Mouse (Mus musculus) embryo, embryonic 11.5 days (tissue): ENCODE measurements around the gene Chrnd.

ENCODE experiments used
- DNase-seq: peaks from one replicate; pipeline ENCODE4 v3.0.0-alpha.2; 2012; ENCODE audit warnings: low read depth, low spot score

The Chrnd gene

GRCm38 (mm10) chr1:87183998-87184750 lies 6.2 kb upstream of the Chrnd start:
- no peak for DNase-seq

GRCm38 (mm10) chr1:87184751-87185139 lies 5.7 kb upstream of the Chrnd start:
- no peak for DNase-seq

GRCm38 (mm10) chr1:87185526-87185925 lies 4.9 kb upstream of the Chrnd start:
- DNase-seq = no peak

DNA sequence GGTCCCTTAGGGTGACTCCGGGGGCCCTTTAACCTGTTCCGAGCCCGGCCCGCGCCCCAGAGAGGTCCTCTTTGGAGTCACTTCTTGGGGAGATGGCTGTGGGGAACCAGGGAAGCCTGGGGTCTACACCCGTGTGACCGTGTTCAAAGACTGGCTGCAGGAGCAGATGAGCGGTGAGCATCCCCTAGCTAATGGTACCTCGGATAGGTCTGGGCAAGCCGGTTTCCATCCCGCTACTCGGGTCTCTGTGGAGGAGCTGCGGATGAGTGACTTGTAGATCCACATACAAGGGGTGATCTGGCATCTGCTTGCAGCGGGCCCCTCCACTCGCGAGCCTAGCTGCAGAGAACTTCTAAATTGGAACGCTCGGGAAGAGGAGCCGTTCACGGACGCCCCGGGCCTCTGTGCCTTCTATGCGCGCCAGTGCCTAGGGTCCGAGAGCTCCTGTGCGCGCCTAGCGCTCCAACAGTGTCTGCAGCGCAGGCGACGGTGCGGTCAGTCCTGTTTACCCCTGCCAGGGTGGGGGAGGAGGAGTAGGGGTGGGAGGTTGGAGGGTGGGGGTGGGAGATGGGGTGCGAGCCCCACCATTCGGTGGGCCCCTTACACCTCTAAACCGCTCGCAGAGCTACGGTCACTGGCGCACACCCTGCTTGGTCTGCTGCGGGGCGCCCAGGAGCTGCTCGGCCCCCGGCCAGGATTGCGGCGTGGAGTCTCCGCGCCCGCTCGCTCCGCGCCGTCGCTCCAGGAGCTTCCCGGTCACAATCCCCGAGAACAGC lies 4.0 kb upstream of the Chrnd start:
- DNase-seq = no peak

DNA sequence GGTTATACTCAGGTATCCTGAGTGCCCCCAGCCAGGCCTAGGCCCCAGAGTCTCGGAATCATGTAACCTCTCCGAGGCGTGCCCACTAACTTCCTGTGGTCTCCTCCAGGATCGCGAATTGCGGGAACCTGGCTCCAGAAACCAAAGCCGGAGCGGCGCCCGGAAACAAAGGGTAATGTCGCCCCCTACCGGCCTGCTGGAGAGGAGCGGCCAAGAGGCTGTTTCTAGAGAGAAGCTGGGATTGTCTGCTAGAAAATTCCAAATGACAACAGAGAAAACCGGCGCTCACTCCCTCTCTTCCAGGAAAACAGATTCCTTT lies 3.4 kb upstream of the Chrnd start:
- peak; percentile 71 for DNase-seq

- DNase-seq = no peak
These were observed 6.9 kb downstream of the Chrnd start for GRCm38 (mm10) chr1:87197296-87197695.

GRCm38 (mm10) chr1:87198119-87199065 lies 8.0 kb downstream of the Chrnd start:
- no peak for DNase-seq

DNA sequence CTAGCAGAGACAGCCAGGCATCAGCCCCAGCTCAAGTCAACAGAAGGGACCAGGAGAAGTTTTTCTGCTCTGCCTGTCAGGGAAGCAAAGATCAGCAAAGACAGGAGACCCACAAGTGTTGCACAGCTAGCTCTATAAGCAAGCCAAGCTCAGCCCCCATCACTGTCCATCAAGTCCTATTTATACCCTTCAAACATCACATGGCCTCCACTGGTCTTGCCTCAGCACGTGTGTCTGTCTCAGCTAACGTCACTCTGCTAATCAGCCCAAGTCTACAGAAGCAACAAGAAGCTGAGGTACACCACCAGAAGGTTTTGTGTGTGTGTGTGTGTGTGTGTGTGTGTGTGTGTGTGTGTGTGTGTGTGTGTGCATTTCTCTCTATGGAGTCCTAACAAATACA lies 10.4 kb downstream of the Chrnd start:
- no peak for DNase-seq

DNA sequence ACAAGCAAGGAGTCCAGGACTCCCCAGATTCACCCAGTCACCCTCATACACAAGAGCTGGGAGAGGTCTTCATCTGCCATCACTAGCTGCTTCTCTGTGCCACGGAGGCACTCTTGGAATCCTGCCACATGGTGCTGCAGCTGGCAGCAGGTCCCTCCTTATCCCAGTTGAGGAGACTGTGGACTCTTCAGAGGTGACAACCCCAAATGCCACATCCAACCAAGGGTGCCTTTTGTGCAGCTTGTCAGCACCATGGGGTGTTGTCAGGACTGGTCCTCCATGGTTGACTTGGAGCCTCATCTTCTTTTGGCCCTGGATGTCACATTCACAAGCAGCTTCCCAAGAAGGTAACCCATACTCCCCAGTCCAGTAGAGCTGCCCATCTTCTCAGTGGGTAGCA lies 11.4 kb downstream of the Chrnd start:
- DNase-seq = no peak

- no peak for DNase-seq
These were observed 13.4 kb downstream of the Chrnd start for GRCm38 (mm10) chr1:87203779-87204178.

GRCm38 (mm10) chr1:87204465-87204864 lies 14.1 kb downstream of the Chrnd start, which contains the start of gene Chrng:
Gene Chrng (plus strand): TSS chr1:87204657.
- no peak for DNase-seq

GRCm38 (mm10) chr1:87205038-87205437 lies 14.6 kb downstream of the Chrnd start:
- DNase-seq = no peak

DNA sequence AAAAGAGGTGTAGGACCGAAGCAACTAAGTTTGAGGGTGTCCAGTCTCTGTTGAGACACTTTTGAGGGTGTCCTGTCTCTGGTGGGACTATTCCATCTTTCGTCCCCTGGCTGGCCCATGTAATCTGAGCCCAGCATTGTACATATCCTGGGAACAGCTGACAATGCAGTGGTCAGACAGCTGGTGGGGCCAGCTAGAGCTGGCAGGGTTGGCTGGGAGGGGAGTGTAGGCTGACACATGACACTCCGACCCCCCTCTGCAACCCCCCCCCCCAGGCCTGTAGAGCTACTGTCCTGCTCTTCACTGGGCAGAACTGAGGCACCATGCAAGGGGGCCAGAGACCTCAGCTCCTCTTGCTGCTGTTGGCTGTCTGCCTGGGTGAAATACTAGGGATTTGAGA lies 15.1 kb downstream of the Chrnd start:
- no peak for DNase-seq

GRCm38 (mm10) chr1:87206339-87206738 lies 15.9 kb downstream of the Chrnd start:
- DNase-seq = no peak

DNA sequence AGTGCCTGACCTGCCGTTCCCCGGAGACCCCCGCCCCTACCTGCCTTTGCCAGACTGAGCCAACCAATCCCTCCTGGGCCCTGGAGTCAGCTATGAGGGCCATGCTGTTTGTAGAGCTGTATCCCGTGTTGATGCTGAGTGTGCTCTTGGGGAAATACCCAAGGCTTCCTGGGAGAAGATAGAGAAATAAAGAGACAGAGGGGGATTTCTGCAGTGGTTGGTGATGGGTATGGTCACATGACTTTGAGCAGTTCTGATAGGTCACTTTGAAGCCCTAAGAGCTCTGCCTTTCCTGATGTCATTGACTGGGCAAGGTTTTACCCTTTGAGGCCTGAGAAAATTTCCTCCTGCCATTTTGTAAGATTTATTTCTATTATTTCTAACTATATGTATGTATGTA lies 21.0 kb downstream of the Chrnd start:
- DNase-seq = no peak

GRCm38 (mm10) chr1:87213735-87214704 lies 23.6 kb downstream of the Chrnd start, which contains the start of gene Eif4e2:
Gene Eif4e2 (plus strand): TSS chr1:87213914.
- peak; percentile 89 for DNase-seq

GRCm38 (mm10) chr1:87214748-87215147 lies 24.3 kb downstream of the Chrnd start:
- DNase-seq = no peak

- no peak for DNase-seq
These were observed 27.5 kb downstream of the Chrnd start for GRCm38 (mm10) chr1:87217938-87218337.

- DNase-seq = no peak
These were observed 35.3 kb downstream of the Chrnd start for GRCm38 (mm10) chr1:87225739-87226138.

DNA sequence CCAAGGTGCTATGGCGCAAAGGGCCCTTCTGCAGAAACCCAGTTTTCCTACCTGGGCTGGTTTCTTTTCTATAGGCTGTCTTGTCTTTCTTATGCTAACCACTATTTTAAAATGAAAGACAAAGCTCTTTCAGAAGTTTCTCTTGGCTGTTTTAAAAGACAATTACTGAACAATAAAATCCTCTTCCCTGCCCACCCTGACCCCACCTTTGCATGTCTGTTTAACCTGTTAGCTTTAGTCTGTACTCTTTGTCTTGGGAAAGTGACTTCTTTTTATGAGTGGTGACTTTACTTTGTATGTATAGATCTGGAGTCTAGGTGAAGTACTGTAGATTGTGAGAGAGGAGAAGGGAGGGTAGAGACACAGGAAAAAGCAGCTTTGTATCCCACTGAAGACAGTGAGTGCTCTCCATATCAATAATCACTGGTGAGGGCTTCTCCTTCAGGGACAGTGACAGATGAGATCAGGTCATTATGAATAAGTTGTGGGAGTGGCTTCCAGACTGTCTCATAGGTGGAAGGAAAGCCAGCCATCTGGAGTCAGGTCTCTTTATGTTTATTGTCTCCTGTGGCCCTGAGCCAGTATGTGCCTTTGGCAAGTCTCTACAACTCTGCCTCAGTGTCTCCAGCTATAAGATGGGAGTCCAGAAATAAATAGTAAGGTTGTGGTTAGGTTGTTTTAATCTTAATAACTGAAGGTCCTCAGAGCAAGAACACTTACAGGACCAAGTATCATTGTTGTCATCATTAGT lies 36.2 kb downstream of the Chrnd start:
- DNase-seq = no peak
